In the genomic region with DNA sequence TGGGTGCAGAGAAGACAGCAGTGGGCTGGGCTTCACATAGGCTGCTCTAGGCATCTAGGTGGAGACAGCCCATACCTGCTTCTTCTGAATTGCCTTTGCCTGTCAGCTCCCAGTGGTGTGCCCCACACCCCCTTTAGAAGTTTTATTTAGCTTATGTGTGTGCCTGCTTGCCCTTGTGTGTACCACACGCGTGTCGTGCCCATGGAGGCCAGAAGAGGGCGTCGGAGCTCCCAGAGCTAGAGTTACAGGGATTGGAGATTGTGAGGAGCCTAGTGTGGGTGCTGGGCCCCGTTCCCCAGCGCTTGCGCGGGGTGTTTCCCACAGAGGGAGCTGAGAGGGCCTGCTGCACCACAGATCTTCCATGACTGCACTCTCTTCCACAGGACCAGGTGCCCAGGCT, we compare ENCODE assay signal across 19 mouse cellular contexts. TPM values are rescaled to one million over a fixed set of nuclear protein-coding genes. Genes with fewer than 3 reads are reported as not detected.
DNase-seq lines count a peak whose midpoint lies in the region; ATAC-seq and TF ChIP-seq lines count a peak whose summit lies in the region.
"Had no signal": no experiment of that assay in that cellular context is flagged by ENCODE, and none has a peak within 500 bp of the region (broad histone marks: within the 10 kb centered on the region; RNA-seq: fewer than 3 reads in every experiment).

No protein-coding gene starts in this region.

- TF ChIP-seq POLR2A in limb, embryonic 14.5 days (IDR thresholded peaks at IDR 0.05; ENCODE audit: borderline replicate concordance, extremely low read depth, insufficient read depth, insufficient read length): no peak
- TF ChIP-seq POLR2A in ES-Bruce4 (IDR thresholded peaks at IDR 0.05; ENCODE audit: insufficient read depth, low read length): no peak

- 0 out of 2 replicates have a peak overlapping the region, but pooled peaks have one; percentile 8 for H3K9ac ChIP-seq in limb, embryonic 14.5 days (ENCODE audit: low read depth, low read length, severe bottlenecking)
- no peak overlapping the region for H3K9ac ChIP-seq in ES-Bruce4 (ENCODE audit: low read depth, poor library complexity, severe bottlenecking)
- H3K9ac ChIP-seq: forebrain, embryonic 15.5 days; hindbrain, embryonic 15.5 days; liver, embryonic 15.5 days had no signal

- H3K9me3 ChIP-seq in limb, embryonic 14.5 days (ENCODE audit: control insufficient read depth, low read length): no peaks in the 10 kb centered on the region
- no peaks in the 10 kb centered on the region for H3K9me3 ChIP-seq in limb, embryonic 10.5 days (replicated peaks)
- no peaks in the 10 kb centered on the region for H3K9me3 ChIP-seq in ES-Bruce4 (replicated peaks; ENCODE audit: control insufficient read depth, insufficient read depth, low read length, poor library complexity, severe bottlenecking)
- H3K9me3 ChIP-seq: forebrain, embryonic 15.5 days; hindbrain, embryonic 15.5 days; liver, embryonic 15.5 days had no signal

- H3K4me3 ChIP-seq in limb, embryonic 14.5 days (replicated peaks; ENCODE audit: low read length): no peak overlapping the region
- H3K4me3 ChIP-seq in limb, embryonic 10.5 days: no peak overlapping the region
- H3K4me3 ChIP-seq in ES-Bruce4 (ENCODE audit: low read depth, low read length): no peak overlapping the region
- H3K4me3 ChIP-seq: erythroblast, embryonic 14.5 days; forebrain, embryonic 15.5 days; hindbrain, embryonic 15.5 days; liver, embryonic 15.5 days had no signal

- no peak overlapping the region for H3K27ac ChIP-seq in limb, embryonic 14.5 days (replicated peaks; ENCODE audit: low read depth, low read length)
- H3K27ac ChIP-seq in limb, embryonic 10.5 days: no peak overlapping the region
- no peak overlapping the region for H3K27ac ChIP-seq in ES-Bruce4 (ENCODE audit: insufficient read depth, low read length)
- H3K27ac ChIP-seq: forebrain, embryonic 15.5 days; hindbrain, embryonic 15.5 days; liver, embryonic 15.5 days had no signal

- no peaks in the 10 kb centered on the region for H3K27me3 ChIP-seq in limb, embryonic 14.5 days (ENCODE audit: control insufficient read depth, insufficient read depth, low read length)
- no peaks in the 10 kb centered on the region for H3K27me3 ChIP-seq in limb, embryonic 10.5 days (ENCODE audit: low read depth, poor library complexity, severe bottlenecking)
- no peaks in the 10 kb centered on the region for H3K27me3 ChIP-seq in ES-Bruce4 (ENCODE audit: control insufficient read depth, insufficient read depth, low read length, poor library complexity, severe bottlenecking)
- H3K27me3 ChIP-seq: forebrain, embryonic 15.5 days; hindbrain, embryonic 15.5 days; liver, embryonic 15.5 days had no signal

- no peak for TF ChIP-seq EP300 in ES-Bruce4 (IDR thresholded peaks at IDR 0.05; ENCODE audit: insufficient read depth, low read depth, low read length)

- intact Hi-C loops in heart, postnatal 10 days (cut with DNase I): no loop called here

- peak; percentile 47 for TF ChIP-seq CTCF in ES-Bruce4 (IDR thresholded peaks at IDR 0.05; ENCODE audit: low read depth, low read length)

- peaks cover 53% of the 10 kb centered on the region for H3K36me3 ChIP-seq in limb, embryonic 14.5 days (ENCODE audit: control insufficient read depth, insufficient read depth, low read length)
- peaks cover 59% of the 10 kb centered on the region for H3K36me3 ChIP-seq in limb, embryonic 10.5 days
- peaks cover 12% of the 10 kb centered on the region for H3K36me3 ChIP-seq in ES-Bruce4 (ENCODE audit: control insufficient read depth, insufficient read depth, low read length, poor library complexity, severe bottlenecking)

- DNase-seq in heart, adult 11 months: peak; percentile 88
- DNase-seq in heart, postnatal 10 days: no peak
- no peak for DNase-seq in limb, embryonic 14.5 days (ENCODE audit: low spot score)
- no peak for DNase-seq in limb, embryonic 10.5 days (ENCODE audit: low spot score)
- DNase-seq in ZHBTc4 (ENCODE audit: low read depth, low spot score): peak; percentile 68
- no peak for DNase-seq in neural tube, embryonic 10.5 days (ENCODE audit: extremely low spot score, low spot score)
- DNase-seq: adrenal gland, postnatal 10 days; B cell, adult 2 months; lung, postnatal 4 days; thymus, adult 18-20 months had no signal

- no peak overlapping the region for H3K4me2 ChIP-seq in limb, embryonic 14.5 days (replicated peaks; ENCODE audit: low read depth, low read length, severe bottlenecking)
- H3K4me2 ChIP-seq: forebrain, embryonic 15.5 days; hindbrain, embryonic 15.5 days; liver, embryonic 15.5 days; midbrain, embryonic 11.5 days had no signal

- ATAC-seq in limb, embryonic 14.5 days (ENCODE audit: low FRiP score, low read depth): no peak
- ATAC-seq: forebrain, embryonic 15.5 days had no signal

- H3K4me1 ChIP-seq in limb, embryonic 14.5 days (ENCODE audit: control insufficient read depth, insufficient read depth, low read length): peaks cover 11% of the 10 kb centered on the region; the same call in 1 of the 2 replicates
- peaks cover 41% of the 10 kb centered on the region for H3K4me1 ChIP-seq in limb, embryonic 10.5 days
- no peaks in the 10 kb centered on the region for H3K4me1 ChIP-seq in ES-Bruce4 (ENCODE audit: control insufficient read depth, insufficient read depth, low read length)

- 87% methylated on average over 9 of the region's 9 CpGs for WGBS in limb, embryonic 14.5 days
- WGBS in limb, embryonic 10.5 days: 92% methylated on average over 9 of the region's 9 CpGs

RNA-seq across cellular contexts. Expression of a gene that starts 3.2 kb away (rescaled TPM):
- 10 to 100 TPM; 16.9 to 18.2 TPM for total RNA-seq in heart, postnatal 10 days (2021)
- polyA plus RNA-seq in limb, embryonic 14.5 days (2012; rRNA removed): 28.3 and 32.4 TPM in 2 replicates
- polyA plus RNA-seq in limb, embryonic 14.5 days (2014; fragmentation: Nextera tagmentation; extraction: Ambion mirVana): 30.8 and 36.1 TPM in 2 replicates
- 32.9 and 35.5 TPM in 2 replicates for polyA plus RNA-seq in limb, embryonic 10.5 days (2016; fragmentation: Nextera tagmentation; extraction: Ambion mirVana)
- polyA plus RNA-seq in ES-Bruce4 (2011; ENCODE audit: insufficient read depth, insufficient read length, low read depth, missing spikeins): 56.8 and 64.7 TPM in 2 replicates

RNA-seq across cellular contexts. Expression of a gene that starts 11.8 kb away (rescaled TPM):
- 100 to 1,000 TPM; 584 to 595 TPM for total RNA-seq in heart, postnatal 10 days (2021)
- 3,249 and 4,469 TPM in 2 replicates for polyA plus RNA-seq in limb, embryonic 14.5 days (2012; rRNA removed)
- polyA plus RNA-seq in limb, embryonic 14.5 days (2014; fragmentation: Nextera tagmentation; extraction: Ambion mirVana): 810 and 905 TPM in 2 replicates
- polyA plus RNA-seq in limb, embryonic 10.5 days (2016; fragmentation: Nextera tagmentation; extraction: Ambion mirVana): 502 and 576 TPM in 2 replicates
- 1,875 and 2,151 TPM in 2 replicates for polyA plus RNA-seq in ES-Bruce4 (2011; ENCODE audit: insufficient read depth, insufficient read length, low read depth, missing spikeins)

RNA-seq across cellular contexts. Expression of a gene that starts 34.1 kb away (rescaled TPM):
- 10 to 100 TPM; 15.3 to 19.3 TPM for total RNA-seq in heart, postnatal 10 days (2021)
- polyA plus RNA-seq in limb, embryonic 14.5 days (2012; rRNA removed): 85.6 and 102 TPM in 2 replicates
- polyA plus RNA-seq in limb, embryonic 14.5 days (2014; fragmentation: Nextera tagmentation; extraction: Ambion mirVana): 17.4 and 17.9 TPM in 2 replicates
- 5.2 and 9.8 TPM in 2 replicates for polyA plus RNA-seq in limb, embryonic 10.5 days (2016; fragmentation: Nextera tagmentation; extraction: Ambion mirVana)
- 28.6 and 31.9 TPM in 2 replicates for polyA plus RNA-seq in ES-Bruce4 (2011; ENCODE audit: insufficient read depth, insufficient read length, low read depth, missing spikeins)
- total RNA-seq: granulocyte monocyte progenitor cell, adult 5-6 weeks had no signal

RNA-seq across cellular contexts. Expression of a gene that starts 48.5 kb away (rescaled TPM):
- under 1 TPM; 0.86 to 0.94 TPM for total RNA-seq in heart, postnatal 10 days (2021)
- polyA plus RNA-seq in limb, embryonic 14.5 days (2012; rRNA removed): 5.0 and 7.4 TPM in 2 replicates
- 4.9 and 6.4 TPM in 2 replicates for polyA plus RNA-seq in limb, embryonic 14.5 days (2014; fragmentation: Nextera tagmentation; extraction: Ambion mirVana)
- 3.4 and 4.1 TPM in 2 replicates for polyA plus RNA-seq in limb, embryonic 10.5 days (2016; fragmentation: Nextera tagmentation; extraction: Ambion mirVana)
- 14.0 and 14.7 TPM in 2 replicates for polyA plus RNA-seq in ES-Bruce4 (2011; ENCODE audit: insufficient read depth, insufficient read length, low read depth, missing spikeins)
- total RNA-seq: granulocyte monocyte progenitor cell, adult 5-6 weeks; layer of hippocampus, postnatal 25 days; left cerebral cortex, postnatal 25 days had no signal

Comparison
In these comparisons a context has a peak if more than half of its experiments do, and no peak if none do; other contexts are left out.
1. DNase-seq: peak in heart, adult 11 months (single experiment) and ZHBTc4 (single experiment); none in heart, postnatal 10 days (0 of 2), limb, embryonic 14.5 days (single experiment), limb, embryonic 10.5 days (single experiment) and neural tube, embryonic 10.5 days (single experiment).